Mouse (Mus musculus): ENCODE measurements around the gene Ftl1. TPM values are rescaled to one million over a fixed set of nuclear protein-coding genes. Genes with fewer than 3 reads are reported as not detected.

Gene Ftl1
- polyA plus RNA-seq, 1 experiment from 2014 or later: 3,045 TPM

DNA sequence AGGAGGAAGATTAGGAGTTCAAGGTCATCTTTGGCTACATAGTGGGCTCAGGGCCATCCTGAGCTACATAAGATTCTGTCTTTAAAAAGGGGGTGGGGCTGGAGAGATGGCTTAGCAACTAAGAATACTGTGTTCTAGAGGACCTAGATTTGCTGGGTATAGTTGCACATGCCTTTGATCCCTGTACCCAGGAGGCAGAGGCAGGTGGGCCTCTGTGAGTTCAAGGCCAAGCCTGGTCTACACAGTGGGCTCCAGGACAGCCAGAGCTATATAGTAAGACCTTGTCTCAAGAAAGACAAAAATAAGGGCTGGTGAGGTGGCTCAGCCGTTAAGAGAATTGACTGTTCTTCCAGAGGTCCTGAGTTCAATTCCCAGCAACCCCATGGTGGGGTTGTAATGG lies 9.7 kb downstream of the Ftl1 start:
- H3K36me3 ChIP-seq (ENCODE audit: control insufficient read depth, insufficient read depth): peaks cover 36% of the 10 kb centered on the region
- whole genome bisulfite sequencing: 88% methylated on average over 1 of the region's 1 CpGs
- no peak for ATAC-seq (replicated peaks; ENCODE audit: extremely low read depth, insufficient read depth, low FRiP score)

GRCm38 (mm10) chr7:45447325-45447990 lies 12.2 kb downstream of the Ftl1 start:
- no peaks in the 10 kb centered on the region for H3K9me3 ChIP-seq (replicated peaks; ENCODE audit: control insufficient read depth, low read length)
- H3K27me3 ChIP-seq (ENCODE audit: control insufficient read depth, insufficient read depth, low read length): no peaks in the 10 kb centered on the region
- no peak overlapping the region for H3K4me2 ChIP-seq (ENCODE audit: low read depth, low read length)
- H3K4me1 ChIP-seq (ENCODE audit: control insufficient read depth, insufficient read depth, low read length): peaks cover 6% of the 10 kb centered on the region
- H3K36me3 ChIP-seq (ENCODE audit: control insufficient read depth, insufficient read depth): peaks cover 41% of the 10 kb centered on the region
- H3K9ac ChIP-seq (ENCODE audit: low read length): no peak overlapping the region
- no peak overlapping the region for H3K27ac ChIP-seq (ENCODE audit: low read length)
- ATAC-seq (replicated peaks; ENCODE audit: extremely low read depth, insufficient read depth, low FRiP score): no peak
- no peak overlapping the region for H3K4me3 ChIP-seq (ENCODE audit: low read length)
- WGBS: 35% methylated on average over 11 of the region's 11 CpGs

More for the DNA sequence above, 9.7 kb downstream of the Ftl1 start:
- Histone ChIP-seq H3K9ac (ENCODE audit: low read length) (no peak overlapping the region), H3K4me2 (ENCODE audit: low read depth, low read length) (no peak overlapping the region), H3K4me1 (ENCODE audit: control insufficient read depth, insufficient read depth, low read length) (peaks cover 6% of the 10 kb centered on the region), H3K27ac (ENCODE audit: low read length) (no peak overlapping the region), H3K27me3 (ENCODE audit: control insufficient read depth, insufficient read depth, low read length) (no peaks in the 10 kb centered on the region), H3K4me3 (ENCODE audit: low read length) (no peak overlapping the region), H3K9me3 (replicated peaks; ENCODE audit: control insufficient read depth, low read length) (no peaks in the 10 kb centered on the region)

DNA sequence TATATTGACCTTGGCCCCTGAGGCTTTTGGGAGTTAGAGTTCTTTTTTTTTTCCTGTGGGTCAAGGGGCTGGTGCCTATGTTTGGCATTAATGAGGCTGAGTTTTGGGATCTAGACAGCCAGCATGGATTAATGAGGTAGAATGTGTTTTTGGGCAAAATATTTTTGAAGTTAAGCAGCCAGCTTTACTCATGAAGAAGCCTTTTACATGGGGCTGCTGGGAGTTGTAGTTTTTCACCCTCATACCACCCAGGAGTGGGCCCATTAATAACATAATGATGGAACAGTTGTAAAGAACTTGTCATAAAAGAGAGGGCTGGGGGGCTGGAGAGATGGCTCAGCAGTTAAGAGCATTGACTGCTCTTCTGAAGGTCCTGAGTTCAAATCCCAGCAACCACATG lies 13.1 kb downstream of the Ftl1 start:
- Histone ChIP-seq H3K4me2 (ENCODE audit: low read depth, low read length) (no peak overlapping the region), H3K4me3 (ENCODE audit: low read length) (no peak overlapping the region), H3K9ac (ENCODE audit: low read length) (no peak overlapping the region), H3K4me1 (ENCODE audit: control insufficient read depth, insufficient read depth, low read length) (peaks cover 6% of the 10 kb centered on the region), H3K9me3 (replicated peaks; ENCODE audit: control insufficient read depth, low read length) (no peaks in the 10 kb centered on the region), H3K36me3 (ENCODE audit: control insufficient read depth, insufficient read depth) (peaks cover 39% of the 10 kb centered on the region), H3K27ac (ENCODE audit: low read length) (no peak overlapping the region), H3K27me3 (ENCODE audit: control insufficient read depth, insufficient read depth, low read length) (no peaks in the 10 kb centered on the region)
- ATAC-seq (replicated peaks; ENCODE audit: extremely low read depth, insufficient read depth, low FRiP score): no peak

DNA sequence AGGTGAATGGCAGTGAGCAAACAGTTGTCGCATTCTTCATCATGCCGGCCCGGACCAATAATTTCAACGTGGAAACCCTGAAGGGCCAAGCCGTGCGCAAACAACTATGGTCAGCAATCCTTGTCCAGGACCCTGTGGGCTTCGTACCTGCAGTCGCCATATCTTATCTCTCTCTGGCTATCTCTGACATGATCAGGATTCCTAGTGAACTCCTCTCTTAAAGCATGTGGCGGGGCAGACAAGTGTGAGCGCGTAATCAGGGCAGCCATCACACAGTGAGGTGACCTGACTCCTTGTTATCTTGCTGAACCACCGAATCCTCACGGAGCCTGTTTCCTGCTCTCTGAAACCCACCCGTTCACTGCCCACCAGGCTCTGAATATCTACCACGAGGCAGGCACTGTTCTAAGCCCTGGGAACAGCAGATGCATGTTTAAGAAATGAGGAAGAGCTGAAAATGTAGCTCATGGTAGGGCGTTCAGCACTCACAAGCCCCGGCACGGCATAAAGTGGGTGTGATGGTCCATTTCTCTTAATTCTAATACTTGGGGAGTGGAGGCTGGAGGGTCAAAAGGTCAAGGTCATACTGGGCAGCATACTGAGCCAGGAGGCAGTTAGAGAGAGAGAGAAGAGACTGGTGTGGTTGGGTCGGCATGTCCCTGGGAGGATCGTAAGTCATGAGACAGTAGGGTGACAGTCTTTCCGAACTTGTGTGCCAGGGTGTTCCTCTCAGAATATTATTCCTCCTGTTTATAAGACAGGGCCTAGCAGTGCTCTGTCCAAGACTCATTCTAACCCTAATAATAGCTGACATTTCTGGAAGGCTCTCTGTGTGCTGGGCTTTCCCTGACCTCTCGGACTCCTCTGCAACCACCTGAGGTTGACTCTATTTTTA lies 15.9 kb downstream of the Ftl1 start:
- peaks cover 6% of the 10 kb centered on the region for H3K4me1 ChIP-seq (ENCODE audit: control insufficient read depth, insufficient read depth, low read length)
- no peaks in the 10 kb centered on the region for H3K9me3 ChIP-seq (replicated peaks; ENCODE audit: control insufficient read depth, low read length)
- no peak for ATAC-seq (replicated peaks; ENCODE audit: extremely low read depth, insufficient read depth, low FRiP score)
- no peak overlapping the region for H3K27ac ChIP-seq (ENCODE audit: low read length)
- H3K4me2 ChIP-seq (ENCODE audit: low read depth, low read length): no peak overlapping the region
- H3K9ac ChIP-seq (ENCODE audit: low read length): no peak overlapping the region
- H3K36me3 ChIP-seq (ENCODE audit: control insufficient read depth, insufficient read depth): peaks cover 46% of the 10 kb centered on the region
- WGBS: 74% methylated on average over 22 of the region's 22 CpGs
- H3K27me3 ChIP-seq (ENCODE audit: control insufficient read depth, insufficient read depth, low read length): no peaks in the 10 kb centered on the region
- no peak overlapping the region for H3K4me3 ChIP-seq (ENCODE audit: low read length)

DNA sequence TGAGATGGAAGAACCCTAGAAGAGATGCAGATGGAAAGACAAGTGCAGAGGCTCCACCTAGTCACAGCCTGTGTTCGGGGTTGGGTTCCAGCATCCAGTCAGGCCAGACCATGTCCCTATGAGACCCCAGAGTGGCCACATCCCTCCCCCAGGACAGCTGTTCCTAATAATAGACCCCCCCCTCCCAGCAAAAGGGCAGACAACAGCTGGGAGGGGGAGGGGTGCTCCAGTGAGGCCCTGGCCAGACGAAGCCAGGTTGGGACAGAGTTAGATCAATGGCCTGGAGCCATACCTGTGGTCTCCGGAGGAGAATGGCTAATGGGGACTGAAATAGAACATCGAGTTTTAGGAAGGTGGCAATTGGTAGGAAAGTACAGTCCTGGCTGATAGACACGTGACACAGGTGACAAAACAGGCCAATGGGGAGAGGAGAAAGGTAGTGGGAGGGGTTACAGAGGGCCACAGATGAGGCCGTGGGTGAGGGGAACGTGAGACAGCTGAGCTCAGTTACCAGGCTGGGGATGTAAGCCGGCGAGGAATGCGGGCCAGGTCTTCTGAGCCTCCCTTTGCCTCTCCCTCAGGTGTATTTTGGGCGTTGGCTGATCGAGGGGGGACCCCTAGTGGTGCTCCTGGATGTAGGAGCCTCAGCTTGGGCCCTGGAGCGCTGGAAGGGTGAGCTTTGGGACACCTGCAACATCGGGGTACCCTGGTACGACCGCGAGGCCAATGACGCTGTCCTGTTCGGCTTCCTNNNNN lies 22.0 kb downstream of the Ftl1 start, which contains the start of gene Ruvbl2:
Ruvbl2 (minus strand) TSS at position 576 of the 756 bp plus-strand sequence.
- no peak for ATAC-seq (replicated peaks; ENCODE audit: extremely low read depth, insufficient read depth, low FRiP score)
- 37% methylated on average over 19 of the region's 19 CpGs for WGBS
- Histone ChIP-seq H3K27ac (ENCODE audit: low read length) (no peak within 1 kb of the TSS), H3K9me3 (replicated peaks; ENCODE audit: control insufficient read depth, low read length) (no peaks in the 10 kb centered on the region), H3K4me3 (ENCODE audit: low read length) (no peak within 1 kb of the TSS), H3K4me1 (ENCODE audit: control insufficient read depth, insufficient read depth, low read length) (peaks cover 34% of the 10 kb centered on the region), H3K36me3 (ENCODE audit: control insufficient read depth, insufficient read depth) (peaks cover 17% of the 10 kb centered on the region), H3K9ac (ENCODE audit: low read length) (peak within 1 kb of the TSS; percentile 47), H3K4me2 (ENCODE audit: low read depth, low read length) (peak within 1 kb of the TSS; percentile 25), H3K27me3 (ENCODE audit: control insufficient read depth, insufficient read depth, low read length) (no peaks in the 10 kb centered on the region)

DNA sequence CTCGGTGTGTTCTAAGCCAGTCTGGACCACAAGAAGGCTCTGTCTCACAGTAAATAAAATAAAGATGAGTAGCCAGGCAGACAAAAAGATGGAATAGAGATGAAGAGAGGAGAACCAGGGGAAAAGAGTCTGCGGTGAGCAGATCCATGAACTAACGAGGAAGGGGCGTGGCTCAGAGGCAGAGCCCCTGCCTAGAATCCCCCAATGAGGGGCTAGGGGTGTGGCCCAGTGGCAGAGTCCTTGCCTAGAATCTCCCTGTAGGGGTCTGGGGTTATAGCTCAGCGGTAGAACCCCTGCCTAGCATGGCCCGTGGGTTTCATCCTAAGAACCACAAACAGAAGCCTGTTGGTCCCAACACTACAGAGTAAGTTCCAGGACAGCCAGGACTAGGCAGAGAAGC lies 22.6 kb downstream of the Ftl1 start:
- ATAC-seq (replicated peaks; ENCODE audit: extremely low read depth, insufficient read depth, low FRiP score): no peak
- peak overlapping the region; percentile 25 for H3K4me2 ChIP-seq (ENCODE audit: low read depth, low read length)
- peaks cover 13% of the 10 kb centered on the region for H3K36me3 ChIP-seq (ENCODE audit: control insufficient read depth, insufficient read depth)
- peak overlapping the region; percentile 47 for H3K9ac ChIP-seq (ENCODE audit: low read length)
- H3K4me3 ChIP-seq (ENCODE audit: low read length): no peak overlapping the region
- H3K4me1 ChIP-seq (ENCODE audit: control insufficient read depth, insufficient read depth, low read length): peaks cover 35% of the 10 kb centered on the region
- 43% methylated on average over 6 of the region's 6 CpGs for WGBS
- no peaks in the 10 kb centered on the region for H3K27me3 ChIP-seq (ENCODE audit: control insufficient read depth, insufficient read depth, low read length)
- H3K9me3 ChIP-seq (replicated peaks; ENCODE audit: control insufficient read depth, low read length): no peaks in the 10 kb centered on the region
- H3K27ac ChIP-seq (ENCODE audit: low read length): no peak overlapping the region

DNA sequence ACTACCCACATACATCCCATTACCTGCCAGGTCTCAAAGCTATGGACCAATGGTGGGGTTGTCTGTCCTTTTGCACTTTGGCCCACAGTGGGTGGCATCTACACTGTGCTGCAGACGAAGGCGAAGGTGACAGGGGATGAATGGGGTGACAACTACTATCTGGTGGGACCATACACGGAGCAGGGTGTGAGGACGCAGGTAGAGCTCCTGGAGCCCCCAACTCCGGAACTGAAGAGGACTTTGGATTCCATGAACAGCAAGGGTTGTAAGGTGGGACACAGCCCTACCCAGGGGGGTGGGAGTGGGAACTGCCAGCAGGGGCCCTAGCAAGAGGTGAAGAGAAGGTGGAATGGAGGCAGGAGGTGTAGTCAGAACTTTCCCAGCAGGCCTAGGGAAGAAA lies 23.2 kb downstream of the Ftl1 start:
- no peaks in the 10 kb centered on the region for H3K27me3 ChIP-seq (ENCODE audit: control insufficient read depth, insufficient read depth, low read length)
- WGBS: 79% methylated on average over 5 of the region's 5 CpGs
- H3K4me2 ChIP-seq (ENCODE audit: low read depth, low read length): peak overlapping the region; percentile 71
- no peak overlapping the region for H3K27ac ChIP-seq (ENCODE audit: low read length)
- no peak overlapping the region; the same call in 1 of the 2 replicates for H3K4me3 ChIP-seq (ENCODE audit: low read length)
- H3K9ac ChIP-seq (ENCODE audit: low read length): peak overlapping the region; percentile 23; the same call in 1 of the 2 replicates
- peaks cover 10% of the 10 kb centered on the region for H3K36me3 ChIP-seq (ENCODE audit: control insufficient read depth, insufficient read depth)
- no peaks in the 10 kb centered on the region for H3K9me3 ChIP-seq (replicated peaks; ENCODE audit: control insufficient read depth, low read length)
- peaks cover 35% of the 10 kb centered on the region for H3K4me1 ChIP-seq (ENCODE audit: control insufficient read depth, insufficient read depth, low read length)
- ATAC-seq (replicated peaks; ENCODE audit: extremely low read depth, insufficient read depth, low FRiP score): no peak

- ATAC-seq (replicated peaks; ENCODE audit: extremely low read depth, insufficient read depth, low FRiP score): peak; percentile 2; the same call in 1 of the 2 replicates
Observed at GRCm38 (mm10) chr7:45435038-45435437, 24.6 kb downstream of the Ftl1 start.

More at GRCm38 (mm10) chr7:45435038-45435437, 24.6 kb downstream of the Ftl1 start:
- H3K4me3 ChIP-seq (ENCODE audit: low read length): peak overlapping the region; percentile 73
- H3K36me3 ChIP-seq (ENCODE audit: control insufficient read depth, insufficient read depth): peaks cover 4% of the 10 kb centered on the region
- WGBS: 2% methylated on average over 16 of the region's 16 CpGs
- peak overlapping the region; percentile 94 for H3K9ac ChIP-seq (ENCODE audit: low read length)
- H3K9me3 ChIP-seq (replicated peaks; ENCODE audit: control insufficient read depth, low read length): no peaks in the 10 kb centered on the region
- H3K27me3 ChIP-seq (ENCODE audit: control insufficient read depth, insufficient read depth, low read length): no peaks in the 10 kb centered on the region
- H3K27ac ChIP-seq (ENCODE audit: low read length): peak overlapping the region; percentile 91
- peaks cover 35% of the 10 kb centered on the region for H3K4me1 ChIP-seq (ENCODE audit: control insufficient read depth, insufficient read depth, low read length)
- peak overlapping the region; percentile 71 for H3K4me2 ChIP-seq (ENCODE audit: low read depth, low read length)

Measured in heart, embryonic 16.5 days (tissue).